Mouse (Mus musculus) testis, adult 2 months (tissue): Measurements from ENCODE around the gene U2surp.

Source experiments
- CTCF ChIP-seq: fragments of 200-500 bp; IDR thresholded peaks from 2 replicates; pipeline ENCODE4 v1.5.1; 2012; ENCODE audit warnings: low read depth, mild to moderate bottlenecking, inconsistent platforms, low read length, moderate library complexity; ENCODE audit not compliant: control insufficient read depth, insufficient read depth, insufficient replicate concordance
- POLR2A ChIP-seq: fragments of 200-500 bp; IDR thresholded peaks from 2 replicates; pipeline ENCODE4 v1.6.1; 2012; ENCODE audit warnings: low read depth, mild to moderate bottlenecking, inconsistent platforms, low read length, moderate library complexity; ENCODE audit not compliant: control insufficient read depth

GRCm38 (mm10) chr9:95533817-95534216 is 22.0 kb upstream of the U2surp start:
- TF ChIP-seq POLR2A (no peak), CTCF (no peak)
